In the genomic region with DNA sequence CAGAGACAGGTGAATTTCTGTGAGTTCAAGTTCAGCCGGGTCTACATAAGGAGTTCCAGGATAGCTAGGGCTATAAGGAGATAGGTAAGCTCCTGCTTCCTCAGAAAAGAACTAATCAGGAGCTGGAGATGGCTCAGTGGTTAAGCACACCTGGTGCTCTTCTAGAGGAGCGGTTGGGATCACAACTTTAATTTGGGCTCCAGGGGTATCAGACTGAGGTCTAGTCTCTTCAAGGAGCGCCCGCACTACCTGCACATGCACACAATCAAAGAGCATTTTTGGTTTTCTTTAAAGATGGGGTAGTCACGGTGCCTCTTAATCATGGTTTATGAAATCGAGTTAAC, we compare ENCODE assay signal across 9 mouse cellular contexts. TPM values are rescaled to one million over a fixed set of nuclear protein-coding genes. Genes with fewer than 3 reads are reported as not detected.
DNase-seq lines count a peak whose midpoint lies in the region; ATAC-seq and TF ChIP-seq lines count a peak whose summit lies in the region.
"Had no signal": no experiment of that assay in that cellular context is flagged by ENCODE, and none has a peak within 500 bp of the region (broad histone marks: within the 10 kb centered on the region; RNA-seq: fewer than 3 reads in every experiment).

No protein-coding gene starts in this region.

- peak overlapping the region; percentile 77 for H3K4me2 ChIP-seq in liver, embryonic 11.5 days
- H3K4me2 ChIP-seq in stomach, postnatal 0 days (replicated peaks; ENCODE audit: low read depth), result peak overlapping the region; percentile 65

- no peak for TF ChIP-seq POLR2A in thymus, adult 2 months (IDR thresholded peaks at IDR 0.05; ENCODE audit: control insufficient read depth, extremely low read depth, insufficient read depth, low read length, poor library complexity)

- peak overlapping the region; percentile 70 for H3K4me3 ChIP-seq in thymus, adult 2 months (ENCODE audit: control insufficient read depth, insufficient read depth, low read length)
- H3K4me3 ChIP-seq in liver, embryonic 11.5 days (ENCODE audit: low read depth, low read length), result peak overlapping the region; percentile 84
- H3K4me3 ChIP-seq in stomach, postnatal 0 days (ENCODE audit: low read depth, low read length), result peak overlapping the region; percentile 77

- 0 out of 2 replicates have a peak, but pooled peaks cover 4% of the 10 kb centered on the region for H3K36me3 ChIP-seq in thymus, adult 2 months (ENCODE audit: control insufficient read depth, insufficient read depth, low read length)
- H3K36me3 ChIP-seq in liver, embryonic 11.5 days (ENCODE audit: control insufficient read depth, insufficient read depth, low read length), result peaks cover 19% of the 10 kb centered on the region
- peaks cover 19% of the 10 kb centered on the region for H3K36me3 ChIP-seq in stomach, postnatal 0 days (ENCODE audit: control insufficient read depth, insufficient read depth, low read length)

- TF ChIP-seq CTCF in thymus, adult 2 months (IDR thresholded peaks at IDR 0.05; ENCODE audit: borderline replicate concordance, control insufficient read depth, extremely low read depth, insufficient read depth, low read length, poor library complexity), result no peak
- TF ChIP-seq CTCF in stomach, postnatal 0 days (IDR thresholded peaks at IDR 0.05; ENCODE audit: low read depth), result no peak

- ATAC-seq in frontal cortex, adult (ENCODE audit: low TSS enrichment), result peak; percentile 15; the same call in 1 of the 2 replicates
- peak; percentile 25 for ATAC-seq in liver, embryonic 11.5 days (replicated peaks; ENCODE audit: low FRiP score)
- no peak for ATAC-seq in stomach, postnatal 0 days (ENCODE audit: low FRiP score, low TSS enrichment)

- H3K27me3 ChIP-seq in thymus, adult 2 months (ENCODE audit: control insufficient read depth, insufficient read depth, low read length), result no peaks in the 10 kb centered on the region
- H3K27me3 ChIP-seq in liver, embryonic 11.5 days (replicated peaks; ENCODE audit: control insufficient read depth, insufficient read depth, low read length), result no peaks in the 10 kb centered on the region
- H3K27me3 ChIP-seq in stomach, postnatal 0 days (ENCODE audit: control insufficient read depth, insufficient read depth, low read length), result no peaks in the 10 kb centered on the region

- 34% methylated on average over 6 of the region's 6 CpGs for WGBS in thymus, adult 2 months
- WGBS in liver, embryonic 11.5 days, result 30% methylated on average over 6 of the region's 6 CpGs
- 23% methylated on average over 6 of the region's 6 CpGs for WGBS in stomach, postnatal 0 days

- no peak overlapping the region for H3K27ac ChIP-seq in thymus, adult 2 months (ENCODE audit: control insufficient read depth, insufficient read depth, low read length)
- H3K27ac ChIP-seq in liver, embryonic 11.5 days (ENCODE audit: low read depth, low read length), result peak overlapping the region; percentile 89
- peak overlapping the region; percentile 95 for H3K27ac ChIP-seq in stomach, postnatal 0 days (replicated peaks)

- TF ChIP-seq EP300 in stomach, postnatal 0 days (optimal IDR thresholded peaks at IDR 0.05), result no peak

- H3K9ac ChIP-seq in liver, embryonic 11.5 days (ENCODE audit: low read depth, low read length), result peak overlapping the region; percentile 83
- peak overlapping the region; percentile 90 for H3K9ac ChIP-seq in stomach, postnatal 0 days (ENCODE audit: low read length)

- H3K9me3 ChIP-seq in liver, embryonic 11.5 days (ENCODE audit: control insufficient read depth, low read length), result peaks cover 3% of the 10 kb centered on the region; the same call in 1 of the 2 replicates
- H3K9me3 ChIP-seq in stomach, postnatal 0 days (ENCODE audit: control insufficient read depth, low read length), result no peaks in the 10 kb centered on the region

- DNase-seq in frontal cortex, postnatal 25 days (ENCODE audit: low spot score in 2 of 2), result no peak
- no peak for DNase-seq in thymus, adult 2 months
- DNase-seq in thymus, postnatal 14 days, result no peak
- DNase-seq in liver, embryonic 11.5 days (ENCODE audit: low spot score), result no peak
- no peak for DNase-seq in stomach, postnatal 0 days (ENCODE audit: low spot score)
- no peak for DNase-seq in gastrocnemius, postnatal 25 days
- DNase-seq in urinary bladder, postnatal 10 days (ENCODE audit: low spot score), result no peak

- H3K4me1 ChIP-seq in thymus, adult 2 months (replicated peaks; ENCODE audit: control insufficient read depth, insufficient read depth, low read length), result peaks cover 12% of the 10 kb centered on the region
- peaks cover 6% of the 10 kb centered on the region for H3K4me1 ChIP-seq in liver, embryonic 11.5 days (replicated peaks; ENCODE audit: control insufficient read depth, insufficient read depth, low read length)
- no peaks in the 10 kb centered on the region; the same call in none of the 2 replicates for H3K4me1 ChIP-seq in stomach, postnatal 0 days (replicated peaks; ENCODE audit: control insufficient read depth, insufficient read depth)

RNA-seq across cellular contexts. Expression of gene Lurap1, which starts 1.4 kb away (rescaled TPM):
- 0.88 and 1.1 TPM in 2 replicates for polyA plus RNA-seq in thymus, adult 2 months (2012; rRNA removed)
- 0.64 and 1.1 TPM in 2 replicates for polyA plus RNA-seq in liver, embryonic 11.5 days (2014; fragmentation: Nextera tagmentation; extraction: Ambion mirVana)
- 1.2 and 1.6 TPM in 2 replicates for polyA plus RNA-seq in stomach, postnatal 0 days (2015; fragmentation: Nextera tagmentation; extraction: Ambion mirVana)
- total RNA-seq in gastrocnemius, postnatal 25 days (2021), result 1 to 10 TPM; 7.3 to 8.2 TPM

RNA-seq across cellular contexts. Expression of gene Tspan1, which starts 17.6 kb away (rescaled TPM):
- polyA plus RNA-seq in thymus, adult 2 months (2012; rRNA removed), result 3.0 and 4.1 TPM in 2 replicates
- 0.11 TPM in 1 of 2 replicates, not detected in the other for polyA plus RNA-seq in liver, embryonic 11.5 days (2014; fragmentation: Nextera tagmentation; extraction: Ambion mirVana)
- 319 and 330 TPM in 2 replicates for polyA plus RNA-seq in stomach, postnatal 0 days (2015; fragmentation: Nextera tagmentation; extraction: Ambion mirVana)
- not detected for total RNA-seq in gastrocnemius, postnatal 25 days (2021)
- total RNA-seq: common myeloid progenitor, adult 5-6 weeks had no signal

RNA-seq across cellular contexts. Expression of gene 1700042G07Rik, which starts 23.4 kb away (rescaled TPM):
- polyA plus RNA-seq in thymus, adult 2 months (2012; rRNA removed), result not detected in 2 replicates
- not detected in 2 replicates for polyA plus RNA-seq in liver, embryonic 11.5 days (2014; fragmentation: Nextera tagmentation; extraction: Ambion mirVana)
- not detected in 2 replicates for polyA plus RNA-seq in stomach, postnatal 0 days (2015; fragmentation: Nextera tagmentation; extraction: Ambion mirVana)
- not detected for total RNA-seq in gastrocnemius, postnatal 25 days (2021)
- total RNA-seq: common myeloid progenitor, adult 5-6 weeks had no signal

RNA-seq across cellular contexts. Expression of gene Gm49337, which starts 23.4 kb away (rescaled TPM):
- not detected in 2 replicates for polyA plus RNA-seq in thymus, adult 2 months (2012; rRNA removed)
- polyA plus RNA-seq in liver, embryonic 11.5 days (2014; fragmentation: Nextera tagmentation; extraction: Ambion mirVana), result not detected in 2 replicates
- not detected in 2 replicates for polyA plus RNA-seq in stomach, postnatal 0 days (2015; fragmentation: Nextera tagmentation; extraction: Ambion mirVana)
- total RNA-seq in gastrocnemius, postnatal 25 days (2021), result under 1 TPM; 0.29 to 0.82 TPM

RNA-seq across cellular contexts. Expression of gene Pomgnt1, which starts 26.1 kb away (rescaled TPM):
- polyA plus RNA-seq in thymus, adult 2 months (2012; rRNA removed), result 36.1 and 40.1 TPM in 2 replicates
- 32.8 and 37.7 TPM in 2 replicates for polyA plus RNA-seq in liver, embryonic 11.5 days (2014; fragmentation: Nextera tagmentation; extraction: Ambion mirVana)
- 26.6 and 29.6 TPM in 2 replicates for polyA plus RNA-seq in stomach, postnatal 0 days (2015; fragmentation: Nextera tagmentation; extraction: Ambion mirVana)
- 10 to 100 TPM; 48.1 to 48.2 TPM for total RNA-seq in gastrocnemius, postnatal 25 days (2021)

Comparison
In these comparisons a context has a peak if more than half of its experiments do, and no peak if none do; other contexts are left out.
1. RNA of gene Tspan1, which starts 17.6 kb away (polyA plus RNA-seq): 319 to 330 TPM in stomach, postnatal 0 days; 3.0 to 4.1 TPM in thymus, adult 2 months and 0.11 TPM in liver, embryonic 11.5 days; every median in the first group is over 10 times any median in the second.
2. Peak in every context shown above with its lines, with median percentiles within 50 percentile points of each other: H3K4me3 ChIP-seq.